Mouse (Mus musculus) brain, adult 2 months (tissue): ENCODE measurements around the gene Pln.
A peak's percentile ranks its signal among the peaks of the same experiment; 100 is the strongest.

Experiments used
- DNase-seq: peaks from one replicate; pipeline ENCODE4 v3.0.0; 2011; ENCODE audit warnings: low read depth, low spot score

Pln gene

DNA sequence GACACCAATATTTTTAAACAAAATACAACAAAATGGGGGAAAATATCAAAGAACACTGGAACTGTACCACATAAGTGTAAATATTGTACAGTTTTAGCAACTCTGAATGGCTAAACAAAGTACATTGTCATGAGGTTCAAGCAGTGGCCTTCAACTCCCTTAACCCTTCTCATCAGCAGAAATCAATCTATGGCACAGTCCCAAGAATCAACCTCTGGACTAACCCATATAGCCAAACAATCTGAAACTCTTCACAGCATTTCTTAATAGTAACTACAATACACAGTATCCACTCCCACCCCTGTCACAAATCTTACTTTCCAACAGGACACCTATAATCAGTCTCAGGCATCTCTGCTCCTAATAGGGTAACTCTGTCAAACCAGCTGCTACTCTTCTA, 26.8 kb downstream of the Pln start:
- no peak for DNase-seq

- DNase-seq: peak; percentile 43
These were observed 29.8 kb downstream of the Pln start for GRCm38 (mm10) chr10:53367265-53367664.

DNA sequence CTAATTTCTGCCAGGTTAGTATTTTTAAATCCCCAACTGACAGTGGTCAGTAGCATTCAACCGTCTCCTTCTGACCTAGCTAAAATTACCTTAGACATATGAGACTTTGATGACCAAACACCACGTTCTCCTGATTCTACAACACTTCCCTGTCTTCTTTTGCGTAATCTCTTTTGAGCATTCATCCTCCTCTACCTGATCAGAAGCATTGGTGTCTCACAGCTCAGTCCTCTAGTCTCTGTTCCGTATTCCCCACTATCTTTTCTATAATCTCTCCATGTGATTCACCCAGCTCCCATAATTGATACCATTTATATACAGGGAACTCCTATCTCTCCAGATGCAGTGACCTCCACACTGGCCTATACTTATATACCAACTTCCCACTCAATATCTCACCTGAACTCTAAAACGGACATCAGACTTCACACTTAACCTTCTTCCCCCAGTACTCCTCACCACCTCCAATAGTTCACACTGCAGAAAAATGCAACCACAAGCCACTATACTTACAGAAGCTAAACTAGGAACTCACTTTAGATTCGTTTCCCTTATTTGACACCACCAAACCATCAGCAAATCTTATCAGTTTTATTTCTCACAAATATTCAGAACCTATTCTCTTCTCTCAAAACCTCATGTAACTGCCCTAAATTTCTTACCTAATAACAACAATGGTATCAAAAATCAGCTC, 36.6 kb downstream of the Pln start:
- no peak for DNase-seq

DNA sequence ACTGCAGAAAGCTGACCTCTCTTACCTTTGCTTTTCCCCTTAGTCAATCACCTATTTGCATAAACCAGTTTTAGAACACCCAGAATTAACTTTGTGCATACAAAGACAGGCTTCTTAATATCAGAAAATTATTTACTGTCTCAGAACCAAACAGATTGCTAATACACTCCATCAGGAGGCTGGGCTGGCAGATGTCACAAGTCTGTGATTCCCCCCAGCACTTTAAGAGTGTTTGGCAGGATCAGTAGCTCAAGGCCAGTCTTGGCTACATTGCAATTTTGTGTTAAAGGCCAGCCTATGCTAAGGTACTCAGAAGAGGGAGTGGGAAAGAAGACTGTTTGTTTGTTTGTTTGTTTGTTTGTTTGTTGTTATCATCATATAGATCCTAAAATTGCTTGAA, 39.6 kb downstream of the Pln start:
- DNase-seq: peak; percentile 59

- DNase-seq: no peak
These were observed 40.8 kb downstream of the Pln start for GRCm38 (mm10) chr10:53378296-53378695.

- peak; percentile 48 for DNase-seq
These were observed 41.7 kb downstream of the Pln start for GRCm38 (mm10) chr10:53378981-53379708.

- DNase-seq: peak; percentile 97
These were observed 42.2 kb downstream of the Pln start, which contains the start of gene Cep85l for GRCm38 (mm10) chr10:53379709-53380106. TSS of gene Cep85l (minus strand) at chr10:53379947.

- DNase-seq: no peak
These were observed 45.4 kb downstream of the Pln start for GRCm38 (mm10) chr10:53382696-53383365.

DNA sequence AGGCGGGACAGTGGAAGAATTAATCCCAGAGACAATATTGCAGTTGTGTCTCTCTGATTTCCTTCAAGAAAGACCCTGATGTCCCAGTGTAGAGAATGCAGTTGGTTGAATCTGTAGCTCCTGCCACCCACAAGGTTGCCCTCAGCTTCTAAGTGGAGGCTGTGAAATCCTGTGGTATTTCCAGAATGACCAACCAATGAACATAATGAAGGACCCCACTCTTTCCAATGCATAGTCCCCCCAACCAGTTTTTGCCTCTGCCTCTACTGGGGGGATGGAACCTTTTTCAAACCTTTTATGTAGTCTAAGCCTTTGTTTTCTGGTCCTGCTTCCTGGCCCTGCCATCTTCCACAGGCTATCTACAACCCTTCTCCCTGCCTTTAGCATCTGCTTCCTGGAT, 47.4 kb downstream of the Pln start:
- DNase-seq: no peak

DNA sequence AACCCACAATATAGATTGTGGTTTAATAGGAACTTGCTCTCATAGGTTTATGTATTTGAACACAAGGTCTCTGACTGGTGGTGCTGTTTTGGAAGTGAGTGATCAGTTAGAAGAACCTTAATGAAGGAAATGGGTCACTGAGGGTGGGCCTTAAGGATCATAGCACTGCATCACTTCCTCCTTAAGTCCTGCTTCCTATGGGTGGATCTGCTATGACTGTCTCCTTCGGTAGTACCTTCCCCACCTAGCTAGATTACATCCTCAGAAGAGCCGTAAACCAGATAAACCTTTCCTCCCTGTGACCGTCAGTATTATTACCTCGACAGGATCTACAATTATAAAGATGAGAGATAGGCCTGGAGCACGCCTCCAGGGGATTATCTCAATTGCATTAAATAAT, 48.0 kb downstream of the Pln start:
- DNase-seq: no peak

- peak; percentile 58 for DNase-seq
These were observed 50.9 kb downstream of the Pln start for GRCm38 (mm10) chr10:53388227-53388920.

GRCm38 (mm10) chr10:53394923-53395629, 57.6 kb downstream of the Pln start:
- peak; percentile 19 for DNase-seq
